Mouse (Mus musculus) liver, embryonic 11.5 days (tissue): ENCODE measurements around the gene Wdr89. TPM values are rescaled to one million over a fixed set of nuclear protein-coding genes. Genes with fewer than 3 reads are reported as not detected.

Experiments
- ATAC-seq: fragments of 200-750 bp; cut with Nextera tagmentation; replicated peaks from 2 replicates; pipeline ENCODE4 v1.8.0; 2017; ENCODE audit warnings: moderate number of reproducible peaks, mild to moderate bottlenecking, moderate TSS enrichment, moderate library complexity; ENCODE audit not compliant: low FRiP score
- DNase-seq: peaks from one replicate; pipeline ENCODE4 v3.0.0-alpha.2; 2017; ENCODE audit warnings: low spot score
- H3K27ac ChIP-seq: fragments of 300-500 bp; sonication (generic); 2 replicates; pipeline ENCODE4 v1.5.1; 2014; ENCODE audit warnings: mild to moderate bottlenecking, low read depth, low read length, control low read depth
- H3K27me3 ChIP-seq: fragments of 300-500 bp; sonication (generic); replicated peaks from 2 replicates; pipeline ENCODE4 v1.6.1; 2014; ENCODE audit warnings: low read length, mixed read lengths; ENCODE audit not compliant: control insufficient read depth, insufficient read depth
- H3K36me3 ChIP-seq: fragments of 300-500 bp; sonication (generic); 2 replicates; pipeline ENCODE4 v1.6.1; 2014; ENCODE audit warnings: mild to moderate bottlenecking, low read length, moderate library complexity, mixed read lengths; ENCODE audit not compliant: control insufficient read depth, insufficient read depth
- H3K4me1 ChIP-seq: fragments of 300-500 bp; sonication (generic); replicated peaks from 2 replicates; pipeline ENCODE4 v1.6.1; 2014; ENCODE audit warnings: low read length, mixed read lengths; ENCODE audit not compliant: control insufficient read depth, insufficient read depth
- H3K4me2 ChIP-seq: fragments of 300-500 bp; sonication (generic); 2 replicates; pipeline ENCODE4 v1.6.1; 2014; ENCODE audit warnings: mild to moderate bottlenecking, control low read depth, moderate library complexity
- H3K4me3 ChIP-seq: fragments of 300-500 bp; sonication (generic); 2 replicates; pipeline ENCODE4 v1.5.1; 2014; ENCODE audit warnings: low read depth, low read length, control low read depth
- H3K9ac ChIP-seq: fragments of 300-500 bp; sonication (generic); 2 replicates; pipeline ENCODE4 v1.6.1; 2014; ENCODE audit warnings: low read depth, low read length, control low read depth
- H3K9me3 ChIP-seq: fragments of 300-500 bp; sonication (generic); 2 replicates; pipeline ENCODE4 v1.6.1; 2016; ENCODE audit warnings: low read length, inconsistent platforms, mixed read lengths; ENCODE audit not compliant: control insufficient read depth
- WGBS: fragments of 180-500 bp; shearing (Covaris S2); extraction: QIAGEN DNeasy Blood & Tissue Kit; methylation state at CpG from one replicate; pipeline ENCODE4 v1.1.7; 2014; 5-methylcytosine and 5-hydroxymethylcytosine counted together
- polyA plus RNA-seq: library from polyadenylated mRNA; unstranded; fragments of >200 nt; fragmentation: Nextera tagmentation; extraction: Ambion mirVana; gene quantifications from 2 replicates; pipeline ENCODE4 v1.2.1, GENCODE M21; 2014

Gene Wdr89
- polyA plus RNA-seq, 1 experiment from 2014 or later = 16.5 TPM

DNA sequence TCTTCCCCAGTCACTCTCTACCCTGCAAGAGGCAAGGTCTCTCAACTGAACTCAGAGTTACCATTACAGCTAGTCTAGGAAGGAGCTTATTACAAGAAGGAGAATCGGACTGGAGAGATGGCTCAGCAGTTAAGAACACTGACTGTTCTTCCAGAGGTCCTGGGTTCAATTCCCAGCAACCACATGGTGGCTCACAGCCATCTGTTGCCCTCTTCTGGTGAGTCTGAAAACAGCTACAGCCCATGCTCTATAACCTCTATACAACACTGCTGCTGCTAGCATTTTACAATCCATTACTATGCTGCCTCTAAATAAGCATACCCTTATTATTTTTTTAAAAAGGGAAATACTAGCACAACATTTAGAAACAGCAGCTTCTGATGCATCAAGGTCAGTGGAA is 23.6 kb downstream of the Wdr89 start:
- no peak overlapping the region for H3K4me3 ChIP-seq
- H3K9ac ChIP-seq = no peak overlapping the region
- H3K4me2 ChIP-seq = no peak overlapping the region
- no peak overlapping the region for H3K27ac ChIP-seq
- DNase-seq (no peak), ATAC-seq (peak; percentile 56; the same call in 1 of the 2 replicates)
- H3K27me3 ChIP-seq = no peaks in the 10 kb centered on the region
- H3K4me1 ChIP-seq = no peaks in the 10 kb centered on the region
- WGBS = 86% methylated on average over 1 of the region's 1 CpGs
- H3K9me3 ChIP-seq = no peaks in the 10 kb centered on the region
- H3K36me3 ChIP-seq = no peaks in the 10 kb centered on the region; the same call in 1 of the 2 replicates

DNA sequence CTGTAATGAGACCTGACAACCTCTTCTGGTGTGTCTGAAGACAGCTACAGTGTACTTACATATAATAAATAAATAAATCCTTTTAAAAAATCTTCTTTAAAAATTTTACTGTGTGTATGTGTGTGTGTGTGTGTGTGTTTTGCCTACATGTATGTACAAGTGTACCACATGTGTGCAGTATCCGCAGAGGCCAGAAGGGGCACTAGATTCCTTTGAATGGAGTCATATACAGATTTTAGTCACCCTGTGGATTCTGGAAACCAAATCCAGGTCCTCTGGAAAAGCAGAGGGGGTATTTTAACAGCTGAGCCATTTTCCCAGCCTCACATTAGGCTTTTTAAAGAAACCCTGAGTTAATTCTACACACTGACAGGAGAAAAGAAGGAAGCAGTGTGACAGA is 27.6 kb downstream of the Wdr89 start:
- H3K4me1 ChIP-seq = no peaks in the 10 kb centered on the region
- no peaks in the 10 kb centered on the region for H3K9me3 ChIP-seq
- no peaks in the 10 kb centered on the region; the same call in 1 of the 2 replicates for H3K36me3 ChIP-seq
- DNase-seq (no peak), ATAC-seq (no peak)
- no peaks in the 10 kb centered on the region for H3K27me3 ChIP-seq
- H3K27ac ChIP-seq = no peak overlapping the region
- H3K4me3 ChIP-seq = no peak overlapping the region
- WGBS = 89% methylated on average over 1 of the region's 1 CpGs
- H3K4me2 ChIP-seq = no peak overlapping the region
- no peak overlapping the region for H3K9ac ChIP-seq

DNA sequence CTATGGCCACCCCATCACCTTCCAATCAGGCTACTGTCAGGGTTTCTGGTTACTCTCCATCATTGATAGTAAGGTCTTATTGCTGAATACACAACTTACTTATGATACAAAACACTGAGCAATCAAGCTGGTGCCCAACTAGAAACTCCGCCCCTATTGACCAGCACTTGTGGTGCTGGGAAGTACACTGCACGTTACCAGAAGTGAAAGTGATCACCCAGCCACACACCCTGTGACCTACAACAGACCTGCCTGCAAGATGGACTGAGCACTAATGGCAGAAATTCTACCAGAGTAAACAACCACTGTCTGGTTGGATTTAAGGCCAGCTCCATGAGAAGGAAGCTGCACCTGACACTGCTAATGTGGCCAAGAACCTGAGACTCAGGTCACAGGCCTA is 31.0 kb downstream of the Wdr89 start:
- no peak overlapping the region for H3K9ac ChIP-seq
- H3K27me3 ChIP-seq = no peaks in the 10 kb centered on the region
- no peak overlapping the region for H3K27ac ChIP-seq
- WGBS = 79% methylated on average over 2 of the region's 2 CpGs
- H3K36me3 ChIP-seq = no peaks in the 10 kb centered on the region; the same call in 1 of the 2 replicates
- no peaks in the 10 kb centered on the region for H3K9me3 ChIP-seq
- ATAC-seq (no peak), DNase-seq (no peak)
- H3K4me3 ChIP-seq = no peak overlapping the region
- no peaks in the 10 kb centered on the region for H3K4me1 ChIP-seq
- no peak overlapping the region for H3K4me2 ChIP-seq

DNA sequence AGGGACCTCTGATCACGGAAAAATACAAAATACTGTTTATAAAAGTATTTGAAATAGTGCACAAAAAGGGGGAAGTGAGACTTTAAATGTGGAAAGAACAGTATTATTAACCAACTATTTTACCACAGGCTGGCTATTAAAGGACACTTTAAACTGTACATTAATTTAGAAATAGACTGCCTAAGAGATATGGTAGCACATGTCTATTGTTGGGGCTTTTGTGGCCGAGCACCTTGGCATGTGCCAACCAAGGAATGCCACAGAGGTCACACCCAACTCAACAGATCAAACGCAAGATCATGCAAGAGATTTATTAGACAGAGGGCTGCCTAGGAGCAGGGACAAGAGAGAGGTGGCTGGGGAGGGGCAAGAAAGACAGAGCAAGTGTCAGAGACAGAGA is 32.2 kb downstream of the Wdr89 start:
- ATAC-seq (no peak), DNase-seq (no peak)
- Histone ChIP-seq H3K27ac (no peak overlapping the region), H3K4me2 (no peak overlapping the region), H3K27me3 (no peaks in the 10 kb centered on the region), H3K36me3 (peaks cover 6% of the 10 kb centered on the region; the same call in 1 of the 2 replicates), H3K9me3 (no peaks in the 10 kb centered on the region), H3K4me3 (no peak overlapping the region), H3K4me1 (no peaks in the 10 kb centered on the region), H3K9ac (no peak overlapping the region)
- WGBS = 89% methylated on average over 3 of the region's 3 CpGs

DNA sequence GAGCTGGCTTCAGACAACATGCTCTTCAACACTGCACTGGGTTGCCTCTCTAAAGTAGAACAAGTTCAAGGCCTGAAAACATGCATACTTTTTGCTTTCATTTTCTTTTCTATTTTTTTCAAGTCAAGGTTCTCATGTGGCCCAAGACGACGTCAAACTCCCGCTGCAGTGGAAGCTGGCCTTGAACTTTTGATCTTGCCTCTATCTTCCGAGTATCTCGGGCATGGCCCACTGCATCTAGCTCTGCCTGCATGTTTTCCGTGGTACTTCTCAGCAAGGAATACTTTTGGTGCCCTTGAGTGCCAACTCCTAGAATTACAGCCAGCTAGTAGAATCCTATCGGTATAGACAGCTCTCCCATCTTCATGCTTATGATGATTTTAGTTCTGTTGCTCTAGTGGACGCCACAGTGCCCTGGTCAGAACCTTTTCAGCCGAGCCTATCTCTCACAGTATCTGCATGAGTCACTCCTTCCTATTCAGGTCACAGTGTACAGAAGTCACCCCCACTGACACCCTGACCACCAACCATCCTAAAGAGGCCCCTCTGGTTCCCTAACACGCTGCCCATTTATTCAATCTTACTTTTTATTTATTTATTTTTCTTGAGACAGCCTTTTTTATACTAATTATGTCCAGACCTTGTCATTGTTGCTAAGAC is 33.4 kb downstream of the Wdr89 start:
- DNase-seq = no peak
- no peaks in the 10 kb centered on the region for H3K4me1 ChIP-seq
- 71% methylated on average over 10 of the region's 10 CpGs for WGBS

DNA sequence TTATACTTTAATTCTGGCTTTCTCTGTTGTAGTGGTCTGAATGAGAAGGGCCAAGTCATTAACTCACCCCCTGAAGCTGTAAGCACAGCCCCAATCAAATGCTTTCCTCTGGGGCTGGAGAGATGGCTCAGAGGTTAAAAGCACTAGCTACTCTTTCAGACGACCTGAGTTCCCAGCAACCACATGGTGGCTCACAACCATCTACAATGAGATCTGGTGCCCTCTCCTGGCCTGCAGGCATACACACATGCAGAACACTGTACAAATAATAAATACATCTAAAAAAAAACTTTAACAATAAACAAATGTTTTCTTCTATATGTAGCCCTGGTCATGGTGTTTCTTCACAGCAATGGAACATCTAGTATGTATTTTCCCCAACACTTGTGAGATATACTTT is 39.7 kb downstream of the Wdr89 start:
- no peak for ATAC-seq
- Histone ChIP-seq H3K9me3 (no peaks in the 10 kb centered on the region), H3K4me2 (no peak overlapping the region), H3K4me3 (no peak overlapping the region), H3K27ac (no peak overlapping the region), H3K4me1 (no peaks in the 10 kb centered on the region), H3K9ac (no peak overlapping the region), H3K27me3 (no peaks in the 10 kb centered on the region), H3K36me3 (peaks cover 6% of the 10 kb centered on the region; the same call in 1 of the 2 replicates)
- no peak for DNase-seq
- WGBS = 63% methylated on average over 1 of the region's 1 CpGs

More for the DNA sequence above, 33.4 kb downstream of the Wdr89 start:
- Histone ChIP-seq H3K36me3 (peaks cover 6% of the 10 kb centered on the region; the same call in 1 of the 2 replicates), H3K4me3 (no peak overlapping the region), H3K9me3 (no peaks in the 10 kb centered on the region), H3K9ac (no peak overlapping the region), H3K27me3 (no peaks in the 10 kb centered on the region), H3K27ac (no peak overlapping the region), H3K4me2 (no peak overlapping the region)
- ATAC-seq = no peak

DNA sequence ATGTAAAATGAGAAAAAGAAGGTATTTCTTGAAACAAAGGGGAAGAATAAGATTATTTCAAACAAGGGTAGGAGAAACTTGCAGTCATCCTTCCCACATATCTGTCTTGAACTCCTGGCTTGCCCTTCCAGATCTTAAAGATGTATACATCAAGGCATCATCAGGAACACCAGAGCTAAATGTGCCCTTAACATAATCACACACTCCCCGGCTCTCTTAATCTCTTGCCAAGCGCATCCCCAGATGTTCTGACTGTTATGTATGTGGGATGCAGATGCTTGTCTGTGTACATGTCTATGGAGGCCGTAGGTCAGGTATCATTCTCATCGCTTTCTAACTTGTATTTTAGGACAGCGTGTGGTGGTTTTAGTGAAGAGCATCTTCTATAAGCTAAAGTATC is 46.0 kb downstream of the Wdr89 start:
- Histone ChIP-seq H3K36me3 (no peaks in the 10 kb centered on the region), H3K4me2 (no peak overlapping the region), H3K9me3 (no peaks in the 10 kb centered on the region; the same call in 1 of the 2 replicates), H3K4me1 (no peaks in the 10 kb centered on the region), H3K27me3 (no peaks in the 10 kb centered on the region), H3K4me3 (no peak overlapping the region), H3K27ac (no peak overlapping the region), H3K9ac (no peak overlapping the region)
- WGBS = 82% methylated on average over 5 of the region's 5 CpGs
- peak; percentile 58 for ATAC-seq
- no peak for DNase-seq

DNA sequence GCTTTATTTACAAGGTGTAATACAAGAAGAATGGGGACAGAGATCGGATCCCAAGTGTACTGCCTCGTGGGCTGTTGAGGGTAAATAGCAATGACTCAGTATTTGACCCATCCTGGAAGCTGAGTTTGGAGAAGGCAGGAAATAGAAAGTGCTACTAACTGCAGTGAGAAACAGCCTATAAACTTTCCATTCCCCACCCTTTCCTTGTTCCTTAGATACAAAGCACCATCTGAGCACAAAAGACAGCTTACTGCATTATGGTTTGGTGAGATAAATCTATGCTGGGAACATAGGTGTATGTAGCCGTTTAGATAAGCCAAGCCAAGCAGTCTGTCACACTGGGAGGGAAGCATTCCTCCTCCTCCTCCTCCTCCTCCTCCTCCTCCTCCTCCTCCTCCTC is 46.5 kb downstream of the Wdr89 start:
- H3K27ac ChIP-seq = no peak overlapping the region
- ATAC-seq (peak; percentile 82), DNase-seq (no peak)
- H3K36me3 ChIP-seq = no peaks in the 10 kb centered on the region
- no peaks in the 10 kb centered on the region for H3K27me3 ChIP-seq
- no peak overlapping the region for H3K9ac ChIP-seq
- H3K4me1 ChIP-seq = no peaks in the 10 kb centered on the region
- H3K4me2 ChIP-seq = peak overlapping the region; percentile 15; the same call in 1 of the 2 replicates
- H3K9me3 ChIP-seq = no peaks in the 10 kb centered on the region; the same call in 1 of the 2 replicates
- WGBS = 52% methylated on average over 3 of the region's 3 CpGs
- no peak overlapping the region for H3K4me3 ChIP-seq

DNA sequence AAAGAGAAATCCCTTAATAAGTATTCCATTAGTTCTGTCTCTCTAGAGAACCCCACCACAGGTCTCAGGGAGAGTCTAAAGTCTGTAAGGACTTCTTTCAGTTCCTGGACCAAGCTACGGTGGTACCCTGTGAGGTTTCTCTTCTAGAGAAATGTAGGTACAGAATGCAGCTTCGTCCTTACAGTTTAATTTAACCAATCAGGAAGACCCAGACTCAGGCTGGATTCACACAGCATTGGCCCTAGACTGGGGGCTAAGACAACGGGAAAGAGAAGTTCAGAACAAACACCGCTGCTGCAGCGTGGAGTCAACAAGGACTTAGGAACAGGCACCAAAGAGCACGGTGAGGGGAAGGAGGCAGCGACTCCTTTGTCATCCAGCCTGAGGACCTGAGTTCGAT is 52.5 kb downstream of the Wdr89 start:
- no peaks in the 10 kb centered on the region for H3K4me1 ChIP-seq
- no peaks in the 10 kb centered on the region; the same call in 1 of the 2 replicates for H3K9me3 ChIP-seq
- H3K9ac ChIP-seq = no peak overlapping the region
- no peak overlapping the region for H3K27ac ChIP-seq
- no peak overlapping the region for H3K4me3 ChIP-seq
- no peak overlapping the region for H3K4me2 ChIP-seq
- H3K36me3 ChIP-seq = no peaks in the 10 kb centered on the region
- no peak for DNase-seq
- no peaks in the 10 kb centered on the region for H3K27me3 ChIP-seq
- 51% methylated on average over 8 of the region's 8 CpGs for WGBS
- no peak for ATAC-seq
